Mouse (Mus musculus) monocyte, adult 5-6 weeks (primary cell): ENCODE measurements at regions not wholly inside any gene's neighbourhood (a gene's known extent, or its start where the extent isn't known, plus 50 kb on each side); places are given as distances from the start of the nearest gene placed in this dataset.

Experiments
- ATAC-seq: fragments of 153-309, 156-312 bp; replicated peaks from 2 replicates; pipeline ENCODE4 v1.8.0; 2017; ENCODE audit warnings: mild to moderate bottlenecking; ENCODE audit not compliant: low TSS enrichment, insufficient number of reproducible peaks, severe bottlenecking, poor library complexity, low FRiP score

- no peak for ATAC-seq
These were observed 340.9 kb upstream of the Apob start for GRCm38 (mm10) chr12:7636417-7637175.

- no peak for ATAC-seq
These were observed 339.8 kb upstream of the Apob start for GRCm38 (mm10) chr12:7637629-7638028.

- no peak for ATAC-seq
These were observed 326.6 kb upstream of the Apob start for GRCm38 (mm10) chr12:7650851-7651250.

GRCm38 (mm10) chr12:7662027-7662426 is 315.4 kb upstream of the Apob start:
- ATAC-seq: no peak

GRCm38 (mm10) chr12:7670114-7670513 is 307.3 kb upstream of the Apob start:
- no peak for ATAC-seq

GRCm38 (mm10) chr12:7670561-7670960 is 306.9 kb upstream of the Apob start:
- no peak for ATAC-seq

- no peak for ATAC-seq
These were observed 285.5 kb upstream of the Apob start for GRCm38 (mm10) chr12:7691996-7692395.

DNA sequence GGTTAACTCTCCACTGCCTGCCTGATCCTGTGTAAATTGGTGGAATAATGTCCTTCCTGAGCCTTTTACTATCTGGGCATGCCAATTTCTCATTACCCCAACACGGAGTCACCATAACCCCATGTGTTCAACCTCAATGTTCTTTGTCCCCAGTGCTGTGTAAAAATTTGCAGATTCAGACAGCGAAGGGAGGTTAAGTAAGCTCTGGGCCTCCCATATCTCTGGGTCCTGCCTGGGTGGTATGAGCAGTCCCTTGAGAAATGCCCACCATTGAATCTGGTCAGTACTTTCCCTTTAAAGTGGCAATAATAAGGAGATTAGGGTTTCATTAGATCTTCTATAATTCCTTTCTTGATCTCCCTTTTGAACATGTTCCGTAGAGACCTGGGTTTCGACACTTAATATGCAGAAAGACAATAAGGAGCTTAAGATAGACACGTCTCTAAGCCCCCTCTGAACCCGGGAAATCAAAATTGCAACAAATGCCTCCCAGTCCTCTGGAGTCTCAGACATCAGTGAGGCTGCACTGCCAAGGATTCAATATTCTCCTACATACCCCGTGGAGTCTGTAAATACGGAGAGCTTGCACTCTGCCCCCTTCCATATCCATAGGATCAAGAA is 279.0 kb upstream of the Apob start:
- no peak for ATAC-seq

DNA sequence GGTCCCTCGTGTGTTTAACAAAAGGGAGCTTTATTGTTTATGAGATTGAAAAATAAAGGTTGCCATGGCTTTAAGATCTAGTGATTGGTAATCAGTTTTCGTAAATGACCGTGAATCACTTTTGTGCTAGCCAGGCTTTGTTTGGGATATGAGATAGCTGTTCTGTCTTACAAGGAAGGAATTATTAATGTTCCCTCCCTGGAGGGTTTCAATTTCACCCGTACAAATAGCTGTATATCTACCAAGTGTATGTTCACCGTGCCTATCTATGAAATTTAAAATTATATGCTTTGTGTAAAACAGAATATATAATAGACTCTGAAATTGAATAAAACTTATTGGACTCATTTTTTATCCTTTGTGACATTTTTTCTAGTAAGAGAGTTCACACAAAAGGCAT is 268.3 kb upstream of the Apob start:
- no peak for ATAC-seq

DNA sequence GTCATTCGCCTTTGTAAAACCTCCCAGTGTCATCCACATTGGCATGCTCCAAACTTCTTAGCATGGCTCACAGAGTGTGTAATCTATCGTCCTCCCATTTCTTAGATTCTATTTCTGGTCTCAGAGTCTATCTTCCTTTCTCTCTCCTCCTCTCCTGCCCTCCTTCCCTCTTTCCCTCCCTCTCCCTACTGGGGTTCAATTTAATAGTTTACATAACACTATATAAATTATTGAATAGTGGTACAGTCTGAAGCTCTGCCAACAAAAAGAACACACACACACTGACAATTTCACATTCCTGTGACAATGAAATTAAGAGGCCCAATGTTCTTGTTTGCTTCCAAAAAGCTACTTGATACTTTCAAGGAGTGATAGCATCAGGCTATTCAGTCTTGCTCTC is 267.6 kb upstream of the Apob start:
- no peak for ATAC-seq

- ATAC-seq: no peak
These were observed 262.4 kb upstream of the Apob start for GRCm38 (mm10) chr12:7715091-7715490.

DNA sequence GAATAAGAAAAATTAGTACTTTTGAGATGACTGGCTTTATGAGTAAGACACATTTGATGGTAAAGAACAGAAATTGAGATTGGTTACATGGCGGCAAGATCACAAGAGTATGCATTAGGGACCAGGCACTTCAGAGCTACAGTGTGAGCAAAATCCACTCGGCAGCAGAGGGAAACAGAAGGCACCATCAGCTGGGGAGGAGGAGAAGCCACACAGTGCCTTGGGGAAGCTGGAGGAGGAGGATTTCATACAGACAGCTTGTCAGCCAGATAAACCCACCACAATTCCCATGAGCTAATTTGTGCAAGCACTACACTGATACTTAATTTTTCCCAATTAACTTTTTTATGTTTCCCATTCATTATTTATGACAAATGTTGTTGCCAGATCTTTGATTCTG is 258.9 kb upstream of the Apob start:
- no peak for ATAC-seq

DNA sequence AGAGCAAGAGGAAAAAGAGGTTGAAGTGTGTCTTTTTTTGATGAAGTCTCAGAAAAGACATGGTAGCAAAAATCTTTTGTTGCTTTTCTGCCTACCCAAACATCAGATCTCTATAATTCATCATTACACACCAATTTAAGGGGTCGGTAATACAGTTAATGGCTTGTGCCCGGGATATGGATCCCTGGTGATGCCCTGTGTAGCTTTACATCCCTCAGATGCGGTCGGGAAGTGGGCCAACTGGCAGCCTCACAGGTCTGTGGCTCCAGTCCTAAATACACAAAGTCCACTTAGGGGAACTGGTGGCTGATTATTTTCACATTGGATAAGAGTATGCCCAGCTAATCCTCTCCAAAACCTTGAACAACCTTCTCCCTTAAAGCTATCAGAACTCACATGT is 258.4 kb upstream of the Apob start:
- no peak for ATAC-seq

- ATAC-seq: no peak
These were observed 252.5 kb upstream of the Apob start for GRCm38 (mm10) chr12:7724992-7725391.

- no peak for ATAC-seq
These were observed 239.4 kb upstream of the Apob start for GRCm38 (mm10) chr12:7738020-7738419.

- ATAC-seq: no peak
These were observed 238.7 kb upstream of the Apob start for GRCm38 (mm10) chr12:7738629-7739351.

- ATAC-seq: no peak
These were observed 238.0 kb upstream of the Apob start for GRCm38 (mm10) chr12:7739352-7739994.

DNA sequence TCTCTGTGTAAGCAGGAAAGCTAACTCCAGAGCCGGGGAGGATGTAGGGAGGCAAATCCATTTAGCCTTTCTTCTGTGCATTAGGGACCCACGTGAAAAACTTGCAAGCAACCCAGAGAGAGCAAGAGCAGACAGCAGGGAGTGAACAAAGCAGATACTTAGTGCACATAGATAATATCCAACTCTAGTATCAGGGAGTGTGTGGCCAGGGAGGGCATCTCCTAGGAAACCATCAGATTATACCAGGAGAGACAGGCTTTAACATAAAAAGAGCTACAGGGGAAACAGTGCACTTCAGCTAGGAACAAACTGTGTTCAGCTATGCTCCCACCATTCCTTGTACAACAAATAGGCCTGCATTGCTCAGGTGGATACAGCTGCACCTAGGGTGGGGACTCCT is 230.7 kb upstream of the Apob start:
- ATAC-seq: no peak
